Mouse (Mus musculus) intestine, embryonic 16.5 days (tissue): Measurements from ENCODE around the gene Robo4. TPM values are rescaled to one million over a fixed set of nuclear protein-coding genes. Genes with fewer than 3 reads are reported as not detected.

Experiments
- ATAC-seq: fragments of 200-750 bp; cut with Nextera tagmentation; 2 replicates; pipeline ENCODE4 v1.8.0; 2017; ENCODE audit warnings: moderate TSS enrichment, moderate library complexity
- H3K27ac ChIP-seq: fragments of 300-500 bp; sonication (generic); 2 replicates; pipeline ENCODE4 v1.5.1; 2014; ENCODE audit warnings: mild to moderate bottlenecking, low read length
- H3K27me3 ChIP-seq: fragments of 300-500 bp; sonication (generic); replicated peaks from 2 replicates; pipeline ENCODE4 v1.6.1; 2014; ENCODE audit warnings: low read length, control low read depth, mixed read lengths; ENCODE audit not compliant: control insufficient read depth, insufficient read depth
- H3K36me3 ChIP-seq: fragments of 300-500 bp; sonication (generic); 2 replicates; pipeline ENCODE4 v1.6.1; 2014; ENCODE audit warnings: low read length, control low read depth; ENCODE audit not compliant: control insufficient read depth, insufficient read depth
- H3K4me1 ChIP-seq: fragments of 300-500 bp; sonication (generic); 2 replicates; pipeline ENCODE4 v1.6.1; 2014; ENCODE audit warnings: low read length, control low read depth, mixed read lengths; ENCODE audit not compliant: control insufficient read depth, insufficient read depth
- H3K4me2 ChIP-seq: fragments of 300-500 bp; sonication (generic); 2 replicates; pipeline ENCODE4 v1.6.1; 2014; ENCODE audit warnings: low read depth, low read length, control low read depth
- H3K4me3 ChIP-seq: fragments of 300-500 bp; sonication (generic); 2 replicates; pipeline ENCODE4 v1.5.1; 2014; ENCODE audit warnings: mild to moderate bottlenecking, low read length
- H3K9ac ChIP-seq: fragments of 300-500 bp; sonication (generic); 2 replicates; pipeline ENCODE4 v1.6.1; 2014; ENCODE audit warnings: low read depth, low read length
- H3K9me3 ChIP-seq: fragments of 300-500 bp; sonication (generic); 2 replicates; pipeline ENCODE4 v1.6.1; 2016; ENCODE audit warnings: low read length, control low read depth; ENCODE audit not compliant: control insufficient read depth
- WGBS: fragments of 180-500 bp; shearing (Covaris S2); extraction: QIAGEN DNeasy Blood & Tissue Kit; methylation state at CpG from one replicate; pipeline ENCODE4 v1.1.7; 2014; 5-methylcytosine and 5-hydroxymethylcytosine counted together
- polyA plus RNA-seq: library from polyadenylated mRNA; unstranded; fragments of >200 nt; fragmentation: Nextera tagmentation; extraction: Ambion mirVana; gene quantifications from 2 replicates; pipeline ENCODE4 v1.2.1, GENCODE M21; 2015

Gene Robo4
- polyA plus RNA-seq, 1 experiment from 2014 or later: 11.7 TPM

- Histone ChIP-seq H3K27ac (no peak overlapping the region), H3K9ac (no peak overlapping the region), H3K27me3 (peaks cover 51% of the 10 kb centered on the region), H3K4me2 (no peak overlapping the region), H3K9me3 (no peaks in the 10 kb centered on the region), H3K4me3 (no peak overlapping the region), H3K4me1 (peaks cover 14% of the 10 kb centered on the region), H3K36me3 (no peaks in the 10 kb centered on the region)
- ATAC-seq: no peak
- 1% methylated on average over 14 of the region's 14 CpGs for WGBS
Measured at GRCm38 (mm10) chr9:37434932-37435331, 33.2 kb downstream of the Robo4 start.

GRCm38 (mm10) chr9:37435616-37436015, 33.9 kb downstream of the Robo4 start:
- 7% methylated on average over 4 of the region's 4 CpGs for WGBS
- ATAC-seq: no peak
- Histone ChIP-seq H3K27ac (no peak overlapping the region), H3K9ac (no peak overlapping the region), H3K27me3 (peaks cover 48% of the 10 kb centered on the region), H3K9me3 (no peaks in the 10 kb centered on the region), H3K4me1 (peaks cover 13% of the 10 kb centered on the region), H3K36me3 (no peaks in the 10 kb centered on the region), H3K4me3 (no peak overlapping the region), H3K4me2 (no peak overlapping the region)

- no peaks in the 10 kb centered on the region for H3K36me3 ChIP-seq
- 0 out of 2 replicates have a peak, but pooled peaks cover 2% of the 10 kb centered on the region for H3K4me1 ChIP-seq
- no peak for ATAC-seq
- H3K9me3 ChIP-seq: no peaks in the 10 kb centered on the region
- 37% methylated on average over 3 of the region's 3 CpGs for WGBS
- no peak overlapping the region for H3K27ac ChIP-seq
- H3K9ac ChIP-seq: no peak overlapping the region
- H3K27me3 ChIP-seq: peaks cover 29% of the 10 kb centered on the region
- H3K4me2 ChIP-seq: no peak overlapping the region
- H3K4me3 ChIP-seq: no peak overlapping the region
Measured at GRCm38 (mm10) chr9:37437772-37438735, 36.4 kb downstream of the Robo4 start.

GRCm38 (mm10) chr9:37452401-37452800, 50.7 kb downstream of the Robo4 start:
- H3K27ac ChIP-seq: no peak overlapping the region
- peaks cover 42% of the 10 kb centered on the region for H3K27me3 ChIP-seq
- ATAC-seq: no peak
- no peaks in the 10 kb centered on the region for H3K4me1 ChIP-seq
- no peak overlapping the region for H3K9ac ChIP-seq
- no peak overlapping the region for H3K4me2 ChIP-seq
- no peak overlapping the region for H3K4me3 ChIP-seq
- H3K9me3 ChIP-seq: no peaks in the 10 kb centered on the region
- 5% methylated on average over 5 of the region's 5 CpGs for WGBS
- no peaks in the 10 kb centered on the region for H3K36me3 ChIP-seq

- H3K9ac ChIP-seq: no peak overlapping the region
- H3K27me3 ChIP-seq: peaks cover 51% of the 10 kb centered on the region
- 42% methylated on average over 4 of the region's 4 CpGs for WGBS
- no peaks in the 10 kb centered on the region for H3K36me3 ChIP-seq
- H3K4me3 ChIP-seq: no peak overlapping the region
- no peak for ATAC-seq
- no peaks in the 10 kb centered on the region for H3K4me1 ChIP-seq
- H3K9me3 ChIP-seq: no peaks in the 10 kb centered on the region
- no peak overlapping the region for H3K27ac ChIP-seq
- H3K4me2 ChIP-seq: no peak overlapping the region
Measured at GRCm38 (mm10) chr9:37453328-37453727, 51.6 kb downstream of the Robo4 start.

GRCm38 (mm10) chr9:37454011-37454492, 52.4 kb downstream of the Robo4 start:
- Histone ChIP-seq H3K27ac (no peak overlapping the region), H3K4me3 (no peak overlapping the region), H3K36me3 (no peaks in the 10 kb centered on the region), H3K9ac (no peak overlapping the region), H3K9me3 (no peaks in the 10 kb centered on the region), H3K4me1 (no peaks in the 10 kb centered on the region), H3K27me3 (peaks cover 56% of the 10 kb centered on the region), H3K4me2 (no peak overlapping the region)
- no peak for ATAC-seq
- WGBS: 14% methylated on average over 6 of the region's 6 CpGs

GRCm38 (mm10) chr9:37454991-37455390, 53.3 kb downstream of the Robo4 start:
- Histone ChIP-seq H3K9ac (no peak overlapping the region), H3K4me3 (no peak overlapping the region), H3K27me3 (peaks cover 62% of the 10 kb centered on the region), H3K36me3 (no peaks in the 10 kb centered on the region), H3K9me3 (no peaks in the 10 kb centered on the region), H3K4me2 (no peak overlapping the region), H3K27ac (no peak overlapping the region), H3K4me1 (peaks cover 4% of the 10 kb centered on the region; the same call in 1 of the 2 replicates)
- ATAC-seq: no peak
- WGBS: 4% methylated on average over 3 of the region's 3 CpGs

- Histone ChIP-seq H3K27ac (no peak overlapping the region), H3K36me3 (no peaks in the 10 kb centered on the region), H3K9ac (no peak overlapping the region), H3K27me3 (peaks cover 71% of the 10 kb centered on the region), H3K9me3 (no peaks in the 10 kb centered on the region), H3K4me3 (no peak overlapping the region), H3K4me2 (no peak overlapping the region), H3K4me1 (peaks cover 12% of the 10 kb centered on the region; the same call in 1 of the 2 replicates)
- no peak for ATAC-seq
- WGBS: 4% methylated on average over 8 of the region's 8 CpGs
Measured at GRCm38 (mm10) chr9:37455868-37456267, 54.2 kb downstream of the Robo4 start.

- no peaks in the 10 kb centered on the region for H3K9me3 ChIP-seq
- H3K9ac ChIP-seq: no peak overlapping the region
- ATAC-seq: peak; percentile 44
- H3K27ac ChIP-seq: no peak overlapping the region
- peaks cover 12% of the 10 kb centered on the region; the same call in 1 of the 2 replicates for H3K4me1 ChIP-seq
- WGBS: 0% methylated on average over 17 of the region's 20 CpGs
- H3K36me3 ChIP-seq: no peaks in the 10 kb centered on the region
- H3K27me3 ChIP-seq: peaks cover 77% of the 10 kb centered on the region
- H3K4me2 ChIP-seq: peak overlapping the region; percentile 36
- H3K4me3 ChIP-seq: peak overlapping the region; percentile 11
Measured at GRCm38 (mm10) chr9:37456481-37456910, 54.8 kb downstream of the Robo4 start.
